Mouse (Mus musculus): ENCODE measurements around the gene Tctn3. TPM values are rescaled to one million over a fixed set of nuclear protein-coding genes. Genes with fewer than 3 reads are reported as not detected.

Gene Tctn3
- polyA plus RNA-seq, 2 experiments = 1.4 to 1.5 TPM

DNA sequence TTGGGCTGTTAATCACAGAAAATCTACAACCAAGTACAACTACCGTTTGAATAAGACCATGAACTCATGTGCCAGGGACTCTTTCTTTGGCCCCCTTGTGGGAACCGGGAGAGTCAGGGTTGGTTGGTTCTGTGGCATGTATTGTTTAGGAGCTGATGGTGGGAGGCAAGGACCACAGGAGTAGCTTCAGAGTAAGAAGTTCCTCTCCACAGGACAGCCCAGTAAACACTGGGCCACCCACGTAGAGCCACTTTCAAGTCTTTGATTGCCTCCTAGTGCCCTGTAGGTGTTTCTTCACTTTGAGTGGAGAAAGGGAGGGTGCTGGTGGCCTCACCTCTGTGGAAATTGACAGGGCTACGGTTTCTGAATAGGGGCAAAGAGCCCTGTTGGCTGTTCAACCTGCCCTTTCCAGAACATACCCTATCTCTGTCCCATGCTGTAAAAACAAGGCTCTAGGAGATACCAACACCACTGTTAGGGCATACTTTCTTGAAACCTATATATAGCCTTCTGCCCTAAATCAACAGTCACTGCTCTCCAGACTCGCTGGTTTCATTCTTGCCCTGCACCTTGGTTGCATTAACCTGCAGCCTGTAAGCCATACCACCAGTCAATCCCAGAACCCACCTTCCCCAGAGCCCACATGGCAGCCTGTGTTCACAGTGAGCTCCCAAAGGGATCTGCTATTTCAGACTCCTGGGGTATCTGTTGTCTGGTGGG, 63.1 kb downstream of the Tctn3 start:
- 49% methylated on average over 5 of the region's 5 CpGs for WGBS (ENCODE audit: insufficient replicate concordance)
- Histone ChIP-seq H3K36me3 (replicated peaks; ENCODE audit: control insufficient read depth, insufficient read depth, low read depth) (peaks cover 19% of the 10 kb centered on the region), H3K9ac (replicated peaks) (no peak overlapping the region), H3K9me3 (ENCODE audit: control insufficient read depth, low read length) (no peaks in the 10 kb centered on the region), H3K4me1 (replicated peaks; ENCODE audit: control insufficient read depth in 2 of 2, insufficient read depth in 2 of 2, low read length in 1 of 2) (peaks cover 12 to 21% of the 10 kb centered on the region in 2 experiments), H3K27ac (no peak overlapping the region), H3K27me3 (ENCODE audit: control insufficient read depth, insufficient read depth, low read length) (no peaks in the 10 kb centered on the region), H3K4me2 (ENCODE audit: low read depth) (no peak overlapping the region), H3K4me3 (ENCODE audit: insufficient read depth in 1 of 2, low read depth in 2 of 2, low read length in 2 of 2) (no peak overlapping the region)
- DNase-seq (ENCODE audit: low read depth in 3 of 3, low spot score in 3 of 3) (no peak), ATAC-seq (ENCODE audit: insufficient read depth) (no peak)
- TF ChIP-seq CTCF (IDR thresholded peaks at IDR 0.05; ENCODE audit: low read depth) = 0 out of 2 replicates have a peak, but pooled peaks have one; percentile 16
- TF ChIP-seq EP300 (IDR thresholded peaks at IDR 0.05; ENCODE audit: low read depth) = no peak

DNA sequence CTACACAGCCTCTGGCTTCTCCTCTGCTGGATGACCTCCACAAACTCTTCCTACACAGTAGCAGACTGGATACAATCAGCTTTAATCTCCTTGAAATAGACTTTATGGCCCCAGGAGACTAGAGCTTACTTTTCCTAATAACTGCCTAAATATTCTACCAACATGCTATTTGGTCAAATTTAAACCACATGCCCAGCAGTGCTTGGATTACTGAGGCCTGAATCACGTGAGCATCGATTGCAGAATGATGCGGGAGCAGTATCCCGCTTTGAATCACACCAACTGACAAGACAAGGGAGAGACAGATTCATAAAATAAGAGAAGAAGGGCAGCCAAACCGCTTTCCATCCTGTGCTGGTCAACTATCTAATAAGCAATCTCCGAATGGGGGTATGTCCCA, 63.6 kb downstream of the Tctn3 start:
- peaks cover 16% of the 10 kb centered on the region for H3K36me3 ChIP-seq (replicated peaks; ENCODE audit: control insufficient read depth, insufficient read depth, low read depth)
- WGBS (ENCODE audit: insufficient replicate concordance) = 82% methylated on average over 6 of the region's 6 CpGs
- TF ChIP-seq CTCF (IDR thresholded peaks at IDR 0.05; ENCODE audit: low read depth) (no peak), EP300 (IDR thresholded peaks at IDR 0.05; ENCODE audit: low read depth) (no peak)
- no peaks in the 10 kb centered on the region for H3K9me3 ChIP-seq (ENCODE audit: control insufficient read depth, low read length)
- H3K27ac ChIP-seq = no peak overlapping the region
- no peak overlapping the region for H3K9ac ChIP-seq (replicated peaks)
- H3K4me2 ChIP-seq (ENCODE audit: low read depth) = no peak overlapping the region
- ATAC-seq (ENCODE audit: insufficient read depth) = no peak
- peaks cover 7 to 15% of the 10 kb centered on the region in 2 experiments for H3K4me1 ChIP-seq (replicated peaks; ENCODE audit: control insufficient read depth in 2 of 2, insufficient read depth in 2 of 2, low read length in 1 of 2)
- H3K27me3 ChIP-seq (ENCODE audit: control insufficient read depth, insufficient read depth, low read length) = no peaks in the 10 kb centered on the region
- no peak for DNase-seq (ENCODE audit: low read depth in 3 of 3, low spot score in 3 of 3)
- H3K4me3 ChIP-seq (ENCODE audit: insufficient read depth in 1 of 2, low read depth in 2 of 2, low read length in 2 of 2) = no peak overlapping the region

Other genes starting within 250 kb of the Tctn3 start
- gene Sorbs1, start 98.5 kb downstream of the Tctn3 start, polyA plus RNA-seq (2012; rRNA removed) = 6.6 and 11.3 TPM in 2 replicates
- 31.0 and 32.5 TPM in 2 replicates for gene Sorbs1, start 98.5 kb downstream of the Tctn3 start, polyA plus RNA-seq (2014; fragmentation: Nextera tagmentation; extraction: Ambion mirVana)
- 20.5 and 26.7 TPM in 2 replicates for gene Aldh18a1, start 23.8 kb downstream of the Tctn3 start, polyA plus RNA-seq (2012; rRNA removed)
- 25.6 and 30.8 TPM in 2 replicates for gene Aldh18a1, start 23.8 kb downstream of the Tctn3 start, polyA plus RNA-seq (2014; fragmentation: Nextera tagmentation; extraction: Ambion mirVana)
- gene Entpd1, start 133 bp upstream of the Tctn3 start, polyA plus RNA-seq (2012; rRNA removed) = 1.5 and 1.6 TPM in 2 replicates
- gene Entpd1, start 133 bp upstream of the Tctn3 start, polyA plus RNA-seq (2014; fragmentation: Nextera tagmentation; extraction: Ambion mirVana) = 2.5 and 2.8 TPM in 2 replicates
- gene Cc2d2b, start 136.5 kb upstream of the Tctn3 start, polyA plus RNA-seq (2012; rRNA removed) = 0.38 and 0.71 TPM in 2 replicates
- gene Cc2d2b, start 136.5 kb upstream of the Tctn3 start, polyA plus RNA-seq (2014; fragmentation: Nextera tagmentation; extraction: Ambion mirVana) = 0.69 and 1.1 TPM in 2 replicates
- gene Ccnj, start 219.0 kb upstream of the Tctn3 start, polyA plus RNA-seq (2012; rRNA removed) = 2.9 and 3.2 TPM in 2 replicates
- gene Ccnj, start 219.0 kb upstream of the Tctn3 start, polyA plus RNA-seq (2014; fragmentation: Nextera tagmentation; extraction: Ambion mirVana) = 2.7 and 2.9 TPM in 2 replicates